Mouse (Mus musculus) brain, embryonic 18.5 days (tissue): ENCODE measurements at regions not wholly inside any gene's neighbourhood (a gene's known extent, or its start where the extent isn't known, plus 50 kb on each side); places are given as distances from the start of the nearest gene placed in this dataset.

Source experiments
- DNase-seq: peaks from one replicate; pipeline ENCODE4 v3.0.0-alpha.2; 2012; ENCODE audit warnings: low read depth, low spot score

DNA sequence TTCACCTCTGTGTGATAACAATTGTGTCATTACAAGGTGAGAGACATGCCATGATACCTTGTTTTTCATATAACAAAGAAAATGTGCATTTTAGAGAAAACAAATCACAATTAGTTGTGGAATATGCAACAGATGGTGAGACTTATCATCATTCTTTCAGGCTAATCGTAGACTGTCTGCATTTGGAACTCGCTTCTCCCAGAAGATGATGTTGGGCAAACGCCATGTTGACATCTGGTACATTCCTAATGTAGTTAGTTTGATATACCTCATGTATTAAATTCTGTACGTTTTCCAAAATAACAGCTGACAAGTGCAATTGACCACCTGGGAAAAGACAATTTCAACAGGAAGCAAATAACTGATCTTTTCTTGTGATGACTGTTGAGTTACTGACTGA, 482.0 kb upstream of the 4931408C20Rik start:
- DNase-seq, result peak; percentile 4
